Mouse (Mus musculus) spleen, adult 2 months (tissue): ENCODE data around the gene Tagln3. TPM values are rescaled to one million over a fixed set of nuclear protein-coding genes. Genes with fewer than 3 reads are reported as not detected.

ENCODE experiments used
- DNase-seq, 2 experiments: peaks; one replicate each; pipeline versions ENCODE4 v3.0.0 to v3.0.0-alpha.2; 2012 to 2021; ENCODE audit warnings: low spot score in 2 of 2, low read depth in 1 of 2
- H3K27ac ChIP-seq: fragments of 200-500 bp; 2 replicates; pipeline ENCODE4 v1.5.1; 2012; ENCODE audit warnings: low read length, inconsistent platforms; ENCODE audit not compliant: insufficient read depth
- H3K27me3 ChIP-seq: fragments of 200-500 bp; 2 replicates; pipeline ENCODE4 v1.6.1; 2012; ENCODE audit warnings: mild to moderate bottlenecking, moderate library complexity, low read length, inconsistent platforms; ENCODE audit not compliant: control insufficient read depth, insufficient read depth
- H3K36me3 ChIP-seq: fragments of 200-500 bp; 2 replicates; pipeline ENCODE4 v1.6.1; 2012; ENCODE audit warnings: mild to moderate bottlenecking, low read length, inconsistent platforms; ENCODE audit not compliant: control insufficient read depth, insufficient read depth
- H3K4me1 ChIP-seq: fragments of 200-500 bp; 2 replicates; pipeline ENCODE4 v1.6.1; 2011; ENCODE audit warnings: inconsistent platforms; ENCODE audit not compliant: control insufficient read depth, insufficient read depth, insufficient read length
- H3K4me3 ChIP-seq: fragments of 200-500 bp; 2 replicates; pipeline ENCODE4 v1.5.1; 2011; ENCODE audit warnings: mild to moderate bottlenecking, inconsistent platforms; ENCODE audit not compliant: insufficient read depth, insufficient read length; ENCODE audit errors: extremely low read depth
- CTCF ChIP-seq: fragments of 200-500 bp; IDR thresholded peaks from 2 replicates; pipeline ENCODE4 v1.5.1; 2011; ENCODE audit warnings: mild to moderate bottlenecking, inconsistent platforms; ENCODE audit not compliant: insufficient read depth, insufficient read length, insufficient replicate concordance; ENCODE audit errors: extremely low read depth
- POLR2A ChIP-seq: fragments of 200-500 bp; IDR thresholded peaks from 2 replicates; pipeline ENCODE4 v1.6.1; 2011; ENCODE audit warnings: low read depth, low read length, inconsistent platforms
- WGBS: fragments of 180-500 bp; shearing (Covaris S2); methylation state at CpG from one replicate; pipeline ENCODE4 v1.1.7; 2018; 5-methylcytosine and 5-hydroxymethylcytosine counted together
- polyA plus RNA-seq: library from polyadenylated mRNA; depleted of rRNA; stranded (reverse); fragments of >200 nt; gene quantifications from 2 replicates; pipeline ENCODE4 v1.2.3, GENCODE M21; 2012

Tagln3 gene
- polyA plus RNA-seq, 1 experiment: 0.34 TPM

DNA sequence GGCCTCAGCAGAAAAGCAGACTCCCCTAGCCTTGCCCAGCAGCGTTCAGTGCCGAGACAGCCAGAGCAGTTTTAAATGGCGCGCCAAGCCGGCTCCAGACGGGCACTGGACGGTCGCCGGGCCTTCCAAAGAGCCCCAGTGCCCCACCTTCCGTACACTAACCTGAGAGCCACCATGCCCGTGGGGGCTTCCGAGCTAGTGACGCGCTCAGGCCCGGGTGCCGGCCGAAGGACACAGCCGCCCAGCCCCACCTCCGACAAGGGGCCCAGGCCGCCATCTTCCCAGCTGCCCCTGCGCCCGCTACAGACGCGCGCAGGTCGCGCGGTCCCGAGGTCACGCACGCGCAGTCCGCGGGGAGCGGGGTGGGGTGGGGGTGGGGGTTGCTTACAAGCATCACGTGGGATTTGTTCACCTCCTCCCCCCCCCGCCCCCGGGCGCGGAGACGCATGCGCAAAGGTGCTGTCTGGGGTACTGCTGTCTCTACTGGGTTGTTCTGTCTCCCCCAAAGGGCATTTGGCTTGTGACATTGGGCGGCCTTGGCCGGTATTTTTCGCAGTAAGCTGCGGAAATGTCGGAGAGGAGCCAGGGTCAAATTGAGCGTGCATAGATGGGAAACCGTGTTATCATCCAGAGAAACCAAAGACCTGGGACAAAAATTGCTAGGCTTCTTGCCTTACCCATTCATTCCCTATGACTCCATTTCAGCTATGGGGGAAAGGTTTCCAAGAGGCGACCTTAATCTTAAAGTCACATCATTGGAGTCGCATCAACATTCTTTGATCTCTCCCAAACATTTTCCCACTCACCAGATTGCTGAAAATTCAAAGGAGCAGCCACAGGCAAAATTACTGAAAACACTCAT, 18.4 kb upstream of the Tagln3 start, which contains the start of gene Abhd10:
Gene Abhd10, minus strand, starts transcription at position 341 of the 862 bp plus-strand sequence.
- H3K36me3 ChIP-seq: no peaks in the 10 kb centered on the region
- peak; percentile 84 to 93 for DNase-seq
- peak within 1 kb of the TSS; percentile 98 for H3K4me3 ChIP-seq
- H3K27ac ChIP-seq: peak within 1 kb of the TSS; percentile 88
- WGBS: 1% methylated on average over 51 of the region's 51 CpGs
- H3K27me3 ChIP-seq: no peaks in the 10 kb centered on the region
- H3K4me1 ChIP-seq: peaks cover 2% of the 10 kb centered on the region; the same call in 1 of the 2 replicates
- TF ChIP-seq POLR2A (peak; percentile 86), CTCF (no peak)

- no peak for DNase-seq
- Histone ChIP-seq H3K36me3 (peaks cover 13% of the 10 kb centered on the region; the same call in 1 of the 2 replicates), H3K4me3 (no peak overlapping the region), H3K27ac (no peak overlapping the region), H3K4me1 (peaks cover 2% of the 10 kb centered on the region; the same call in 1 of the 2 replicates), H3K27me3 (no peaks in the 10 kb centered on the region)
- 74% methylated on average over 8 of the region's 8 CpGs for WGBS
- TF ChIP-seq POLR2A (no peak), CTCF (no peak)
Measured at GRCm38 (mm10) chr16:45737880-45738279, 13.5 kb upstream of the Tagln3 start.

DNA sequence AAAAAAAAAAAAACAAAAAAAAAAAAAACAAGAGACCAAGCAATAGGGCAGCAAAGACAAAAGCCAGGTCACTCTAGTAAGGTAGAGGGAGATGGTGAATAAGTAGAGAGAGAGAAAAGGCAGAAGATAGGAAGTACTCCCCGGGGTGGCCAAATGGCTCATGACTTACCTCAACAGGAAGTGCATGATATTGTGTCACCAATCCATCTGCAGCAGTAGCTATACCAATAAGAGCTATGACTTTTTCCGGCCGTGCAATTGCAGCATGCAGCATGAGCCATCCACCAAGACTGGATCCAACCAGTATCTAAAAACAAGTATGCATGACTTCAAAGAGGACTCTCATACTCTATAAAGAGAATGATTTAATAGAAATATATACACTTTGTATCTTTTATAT, 12.3 kb upstream of the Tagln3 start:
- Histone ChIP-seq H3K27ac (no peak overlapping the region), H3K36me3 (peaks cover 18% of the 10 kb centered on the region), H3K4me3 (no peak overlapping the region), H3K4me1 (peaks cover 2% of the 10 kb centered on the region; the same call in 1 of the 2 replicates), H3K27me3 (no peaks in the 10 kb centered on the region)
- no peak for TF ChIP-seq CTCF
- no peak for TF ChIP-seq POLR2A
- no peak for DNase-seq
- WGBS: 74% methylated on average over 3 of the region's 3 CpGs

DNA sequence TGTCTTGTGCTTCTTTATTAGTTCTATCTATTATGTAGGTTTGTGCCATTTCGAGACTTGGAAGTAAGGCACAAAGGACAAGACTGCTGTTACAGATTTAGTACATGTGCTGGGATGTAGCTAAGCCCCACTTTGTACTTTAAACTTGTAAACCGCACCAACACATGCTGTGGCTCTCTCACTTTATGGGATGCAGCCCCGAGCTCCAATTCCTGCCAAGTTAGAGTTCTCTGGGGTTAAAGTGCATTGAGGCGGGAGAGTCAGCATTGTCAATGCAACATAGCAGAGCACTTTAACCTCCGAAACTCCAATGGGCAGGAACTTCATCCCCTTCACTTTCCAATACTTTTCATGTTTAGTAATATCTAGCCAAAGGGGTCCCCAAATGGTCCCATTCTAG, 4.8 kb upstream of the Tagln3 start:
- DNase-seq: no peak
- WGBS: 94% methylated on average over 5 of the region's 5 CpGs
- H3K36me3 ChIP-seq: peaks cover 11% of the 10 kb centered on the region
- H3K27me3 ChIP-seq: peaks cover 6% of the 10 kb centered on the region
- no peak overlapping the region for H3K4me3 ChIP-seq
- no peaks in the 10 kb centered on the region for H3K4me1 ChIP-seq
- no peak overlapping the region for H3K27ac ChIP-seq
- TF ChIP-seq POLR2A (no peak), CTCF (no peak)

- Histone ChIP-seq H3K36me3 (no peaks in the 10 kb centered on the region), H3K27me3 (peaks cover 9% of the 10 kb centered on the region), H3K4me3 (no peak overlapping the region), H3K4me1 (no peaks in the 10 kb centered on the region), H3K27ac (no peak overlapping the region)
- DNase-seq: no peak
- WGBS: 21% methylated on average over 10 of the region's 10 CpGs
- TF ChIP-seq CTCF (no peak), POLR2A (no peak)
Measured at GRCm38 (mm10) chr16:45724742-45725102, 314 bp upstream of the Tagln3 start.

DNA sequence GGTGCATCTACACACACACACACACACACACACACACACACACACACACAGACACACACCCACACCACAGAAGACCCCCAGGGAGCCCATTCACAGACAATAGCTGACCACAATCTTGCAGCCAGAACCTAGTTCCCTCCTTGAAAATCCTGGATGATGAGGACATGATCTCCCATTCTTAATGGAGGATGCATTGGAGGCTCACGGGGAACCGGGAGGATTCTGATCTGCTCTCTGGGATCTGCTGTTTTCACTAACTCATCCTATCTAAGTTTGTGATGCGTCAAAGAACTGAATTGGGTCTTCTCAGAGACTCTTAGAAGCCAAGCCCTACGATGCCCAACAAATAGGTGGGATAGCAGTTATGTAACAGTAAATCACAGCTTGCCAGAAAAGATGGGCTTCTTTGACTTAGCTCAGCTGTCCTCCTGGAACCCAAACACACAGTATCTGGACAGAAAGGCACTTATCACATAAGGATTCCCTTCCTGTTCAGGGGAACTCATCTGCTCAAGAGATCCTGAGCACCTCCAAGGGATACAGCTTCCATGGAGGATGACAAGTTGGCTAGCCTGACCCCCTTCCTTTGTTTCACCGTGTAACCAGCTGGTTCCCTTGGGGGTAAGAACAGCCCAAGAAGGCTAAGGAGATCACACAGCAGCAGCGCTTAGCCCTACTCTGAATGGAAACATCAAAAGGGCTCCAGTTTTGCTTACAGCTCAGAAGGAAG, 1.1 kb downstream of the Tagln3 start:
- H3K4me3 ChIP-seq: no peak overlapping the region
- no peaks in the 10 kb centered on the region for H3K36me3 ChIP-seq
- TF ChIP-seq CTCF: no peak
- no peak for TF ChIP-seq POLR2A
- H3K4me1 ChIP-seq: no peaks in the 10 kb centered on the region
- no peak for DNase-seq
- 72% methylated on average over 6 of the region's 6 CpGs for WGBS
- H3K27ac ChIP-seq: no peak overlapping the region
- H3K27me3 ChIP-seq: peaks cover 9% of the 10 kb centered on the region
